Mouse (Mus musculus): ENCODE data around the gene Cryba2.

The Cryba2 gene

GRCm38 (mm10) chr1:74848946-74849345, 44.0 kb downstream of the Cryba2 start:
- DNase-seq: no peak

- DNase-seq: no peak
Observed at GRCm38 (mm10) chr1:74846341-74846740, 46.6 kb downstream of the Cryba2 start.

DNA sequence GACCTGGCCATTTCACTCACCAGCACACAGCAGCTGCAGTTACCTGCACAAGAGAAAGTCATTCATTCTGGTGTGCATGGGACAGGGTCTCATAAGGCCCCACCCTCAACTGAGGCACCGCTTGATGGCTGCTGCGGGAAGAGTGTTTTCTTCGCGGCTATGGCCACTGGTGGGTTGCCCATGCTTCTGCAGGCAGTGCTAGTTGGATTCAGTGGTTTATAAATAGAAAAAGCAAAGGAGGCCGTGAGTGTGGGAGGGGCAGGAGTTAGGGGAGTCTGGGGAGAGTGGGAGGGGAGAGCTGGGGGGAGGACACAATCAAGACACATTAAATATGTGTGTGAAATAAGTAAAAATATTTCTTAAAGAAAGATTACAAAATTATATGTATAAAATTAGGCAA, 49.9 kb downstream of the Cryba2 start:
- DNase-seq: no peak

All from kidney, postnatal 36 days (tissue).